Mouse (Mus musculus): Measurements from ENCODE around the gene Itih1.

Gene Itih1

DNA sequence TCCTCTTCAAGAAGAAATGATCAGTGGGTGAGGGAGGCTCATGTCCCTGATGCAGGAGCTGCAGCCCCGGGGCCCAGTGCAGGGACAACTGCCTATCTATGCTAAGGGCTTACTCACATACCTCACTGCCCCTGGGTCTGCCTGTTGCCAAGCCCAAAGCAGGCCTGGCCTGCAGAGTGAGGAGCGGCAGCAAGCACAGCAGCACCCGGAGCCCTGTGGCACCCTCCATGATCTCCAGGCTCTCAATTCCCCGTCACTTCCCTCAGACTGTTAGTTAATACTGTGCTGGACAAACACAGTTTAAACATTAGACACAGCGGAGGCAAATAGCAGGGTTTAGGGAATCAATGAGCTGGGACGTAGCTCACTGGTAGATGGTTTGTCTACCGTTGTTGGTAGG, at the start of gene Itih1:
Itih1 (minus strand) TSS at position 252 of the 400 bp plus-strand sequence.
- no peak for DNase-seq (ENCODE audit: low spot score in 2 of 2)

DNA sequence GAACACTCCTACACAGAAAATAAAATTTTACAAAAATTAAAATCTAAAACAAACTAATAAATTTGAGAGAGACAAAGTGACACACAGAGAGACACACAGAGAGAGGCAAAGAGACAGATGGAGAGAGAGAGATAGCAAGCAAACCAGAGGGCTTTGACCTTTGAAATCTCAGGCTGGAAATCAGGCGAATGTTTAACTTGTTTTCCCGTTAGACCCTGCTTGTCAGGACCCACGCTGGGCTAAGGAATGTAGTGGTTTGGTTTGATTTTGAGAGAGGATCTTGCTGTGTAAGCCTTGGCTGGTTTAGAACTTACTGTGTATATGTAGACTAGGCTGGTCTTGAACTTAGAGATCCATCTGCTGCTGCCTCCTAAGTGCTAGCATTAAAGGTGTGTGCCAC, 33.1 kb upstream of the Itih1 start:
- DNase-seq (ENCODE audit: low spot score in 2 of 2), result no peak

DNA sequence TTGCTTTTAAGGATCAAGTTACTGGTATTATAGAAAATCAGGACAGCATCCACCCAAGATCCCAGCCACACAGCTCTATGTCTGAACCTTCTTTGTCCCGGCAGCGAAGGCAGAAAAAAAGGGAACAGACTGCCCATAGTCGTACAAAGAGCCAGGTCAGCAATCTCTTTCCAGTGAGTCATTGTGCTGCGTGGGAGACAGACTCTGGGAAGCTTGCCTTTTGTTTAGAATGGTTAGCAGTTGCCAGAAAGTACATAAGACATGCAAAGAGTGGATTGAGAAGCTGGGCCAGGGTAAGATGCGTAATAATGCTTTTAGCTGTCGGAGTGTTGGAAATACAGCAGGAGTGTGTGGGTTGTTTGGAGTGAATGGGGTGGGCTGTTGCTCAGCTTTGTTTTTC, 31.1 kb upstream of the Itih1 start:
- no peak for DNase-seq (ENCODE audit: low spot score in 2 of 2)

DNA sequence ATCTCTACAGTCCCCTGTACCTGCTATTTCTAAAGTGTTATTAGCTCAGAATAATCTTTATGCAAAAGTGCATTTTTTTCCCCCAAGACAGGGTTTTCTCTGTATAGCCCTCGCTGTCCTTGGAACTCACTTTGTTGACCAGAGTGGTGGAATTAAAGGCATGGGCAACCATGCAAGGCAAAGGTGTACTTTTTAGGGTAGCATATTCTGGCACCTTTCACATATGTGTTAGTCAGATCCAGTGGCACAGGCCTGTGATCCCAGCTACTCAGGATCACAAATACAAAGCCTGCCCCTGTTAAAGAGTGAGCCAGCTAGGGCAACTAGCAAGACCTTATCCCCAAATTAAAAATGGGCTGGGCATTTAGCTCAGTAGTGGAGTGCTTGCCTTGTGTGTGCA, 17.3 kb upstream of the Itih1 start:
- no peak for DNase-seq (ENCODE audit: low spot score in 2 of 2)

DNA sequence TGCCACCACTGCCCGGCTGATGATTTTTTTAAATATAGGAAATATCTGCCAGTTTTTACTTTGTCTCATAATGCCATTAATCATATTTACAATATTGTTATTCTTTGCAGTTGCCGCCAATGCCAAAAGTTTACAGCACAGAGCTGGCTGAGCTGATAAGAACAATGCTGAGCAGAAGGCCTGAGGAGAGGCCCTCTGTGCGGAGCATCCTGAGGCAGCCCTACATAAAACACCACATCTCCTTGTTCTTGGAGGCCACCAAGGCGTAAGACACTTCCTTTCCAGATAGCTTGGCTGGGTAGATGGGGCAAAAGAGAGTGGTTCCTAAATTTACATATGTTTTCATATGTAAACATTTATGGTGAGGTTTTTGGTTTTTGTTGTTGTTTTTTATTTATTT, 15.9 kb upstream of the Itih1 start:
- no peak for DNase-seq (ENCODE audit: low spot score in 2 of 2)

DNA sequence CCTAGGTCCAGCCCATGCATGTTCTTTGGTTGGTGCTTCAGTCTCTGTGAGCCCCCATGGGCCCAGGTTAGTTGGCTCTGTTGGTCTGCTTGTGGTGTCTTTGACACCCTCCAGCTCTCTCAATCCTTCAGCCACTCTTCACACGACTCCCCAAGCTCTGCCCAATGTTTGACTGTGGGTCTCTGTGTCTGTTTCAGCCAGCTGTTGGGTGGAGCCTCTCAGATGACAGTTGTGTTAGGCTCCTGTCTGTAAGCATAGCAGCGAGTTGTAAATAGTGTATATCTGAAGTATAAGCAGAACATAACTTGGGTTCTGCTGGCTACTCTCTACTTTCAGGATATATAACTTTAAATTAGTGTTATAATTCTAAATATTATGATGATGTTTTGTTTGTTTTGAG, 15.4 kb upstream of the Itih1 start:
- no peak for DNase-seq (ENCODE audit: low spot score in 2 of 2)

DNA sequence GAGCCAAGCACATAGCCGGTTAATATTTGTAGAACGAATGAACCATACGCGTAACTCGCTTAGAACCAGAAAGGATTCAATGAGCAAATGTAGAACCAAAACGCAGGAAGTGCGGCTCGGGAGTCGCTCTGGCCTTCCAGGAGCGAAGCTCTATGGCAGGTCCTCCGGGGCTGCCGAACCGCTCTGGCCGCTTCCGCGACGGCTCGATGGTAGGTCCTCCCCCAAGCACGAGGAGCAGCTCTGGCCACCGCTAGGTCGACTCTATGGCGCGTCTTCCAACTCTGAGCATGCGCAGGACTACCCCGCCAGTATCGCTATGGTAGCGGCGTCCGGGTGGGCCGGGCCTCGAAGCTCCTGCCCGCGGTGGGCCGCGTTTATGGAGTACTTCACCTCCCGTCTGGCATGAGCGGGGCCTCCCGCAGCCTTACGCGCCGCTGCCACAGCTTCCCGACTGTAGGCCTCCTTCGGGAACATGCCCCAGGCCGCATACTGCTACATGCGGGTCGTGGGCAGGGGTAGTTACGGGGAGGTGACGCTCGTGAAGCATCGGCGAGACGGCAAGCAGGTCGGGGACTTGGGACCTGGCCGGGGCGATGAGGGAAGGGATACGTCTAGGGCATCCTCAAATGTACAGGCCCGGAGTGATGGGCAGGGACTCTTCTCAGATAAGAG, 8.2 kb upstream of the Itih1 start, which contains the start of gene Nek4:
Nek4 (plus strand) TSS at position 224 of the 672 bp plus-strand sequence.
- DNase-seq (ENCODE audit: low spot score in 2 of 2), result peak; percentile 95 to 96

DNA sequence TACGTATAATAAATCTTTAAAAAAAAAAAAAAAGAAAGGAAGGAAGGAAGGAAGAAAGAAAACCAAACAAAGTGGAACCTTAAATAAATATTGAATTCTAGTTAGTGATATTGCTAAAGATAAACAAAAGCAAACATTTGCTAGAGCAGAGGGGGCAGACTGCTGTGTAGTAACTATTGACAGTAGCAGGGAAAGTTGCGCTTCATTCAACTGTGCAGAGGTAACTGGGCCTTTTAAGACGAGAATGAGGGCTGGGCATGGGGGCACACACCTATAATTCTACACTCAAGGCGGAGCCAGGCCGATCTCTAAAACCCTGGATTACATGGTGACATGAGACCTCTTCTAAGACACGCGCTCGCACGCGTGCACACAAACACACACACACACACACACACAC, 6.9 kb upstream of the Itih1 start:
- DNase-seq (ENCODE audit: low spot score in 2 of 2), result no peak

DNA sequence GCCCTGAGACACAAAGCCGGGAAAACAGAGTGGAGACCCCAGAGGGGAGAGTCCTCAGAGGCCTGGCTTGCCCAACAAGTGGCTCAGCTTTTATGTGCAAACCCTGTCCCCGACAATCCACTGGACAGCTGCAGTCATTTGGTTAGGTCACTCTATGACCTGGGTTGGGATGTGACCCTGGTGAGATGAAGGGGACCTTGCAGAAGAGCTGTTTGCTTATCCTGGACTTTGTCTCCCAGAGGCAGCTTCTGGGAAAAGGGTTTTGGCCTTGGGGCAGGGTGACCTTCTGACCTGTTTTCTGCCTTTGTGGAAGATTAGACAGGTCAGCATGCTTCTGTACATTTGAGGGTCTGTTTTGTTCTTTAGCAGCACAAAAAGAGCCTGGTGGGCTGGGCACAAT, 1.7 kb upstream of the Itih1 start:
- no peak for DNase-seq (ENCODE audit: low spot score in 2 of 2)

DNA sequence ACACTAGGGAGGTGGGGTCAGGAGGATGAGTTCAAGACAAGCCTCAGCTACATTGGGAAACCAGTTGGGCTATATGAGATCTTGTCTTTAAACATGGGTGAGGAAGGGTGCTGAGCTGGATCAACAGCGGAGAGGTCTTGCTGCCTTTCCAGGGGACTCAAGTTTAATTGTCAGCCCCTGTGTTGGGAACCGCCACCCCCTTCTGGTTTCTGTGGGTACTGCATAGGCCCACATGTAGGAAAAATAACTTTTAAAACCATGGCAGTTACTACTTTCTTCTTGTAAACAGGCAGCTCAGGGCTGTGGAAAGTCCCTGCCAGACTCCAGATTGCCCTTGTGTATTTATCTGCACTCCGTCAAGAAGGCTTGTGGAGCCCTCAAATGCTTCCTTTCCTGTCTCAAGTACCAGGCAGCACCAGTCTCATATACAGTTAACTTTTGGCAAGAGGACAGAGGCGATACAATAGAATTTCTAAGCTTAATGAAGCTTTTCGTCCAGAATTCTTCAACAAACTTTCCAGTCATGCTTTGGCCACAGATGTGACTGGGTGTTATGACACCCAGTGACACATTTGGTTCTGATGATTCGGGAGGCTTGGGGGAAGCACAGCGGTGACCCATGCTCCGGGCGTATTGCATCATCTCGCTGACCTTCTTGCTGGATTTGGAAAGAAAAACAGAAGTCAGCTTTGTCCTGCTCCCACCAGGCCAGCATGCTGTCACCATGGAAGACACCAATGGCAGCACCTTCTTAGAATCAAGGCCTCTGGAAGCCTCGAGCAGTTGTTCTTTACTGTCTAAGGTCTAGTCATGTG, 978 bp upstream of the Itih1 start:
- peak; percentile 37 to 49 for DNase-seq (ENCODE audit: low spot score in 2 of 2)

DNA sequence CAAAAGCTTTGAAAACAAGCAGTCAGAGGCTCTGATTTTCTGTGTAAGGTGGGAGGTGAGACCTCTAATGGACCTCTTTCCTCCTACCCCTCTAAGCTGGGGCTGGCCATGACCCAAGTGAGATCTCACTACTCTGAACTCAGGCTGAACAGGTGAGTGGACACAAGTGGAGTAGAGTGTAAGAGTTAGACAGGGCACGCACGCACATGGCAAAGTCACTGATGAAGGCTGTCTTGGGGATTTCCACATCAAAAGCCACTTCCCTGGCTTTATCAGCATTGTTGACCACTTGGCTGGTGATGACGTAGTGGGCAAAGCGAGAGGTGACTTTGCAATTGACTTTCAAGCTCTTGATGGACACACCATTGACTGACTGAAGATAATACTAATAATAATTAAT, 835 bp downstream of the Itih1 start:
- DNase-seq (ENCODE audit: low spot score in 2 of 2), result no peak

DNA sequence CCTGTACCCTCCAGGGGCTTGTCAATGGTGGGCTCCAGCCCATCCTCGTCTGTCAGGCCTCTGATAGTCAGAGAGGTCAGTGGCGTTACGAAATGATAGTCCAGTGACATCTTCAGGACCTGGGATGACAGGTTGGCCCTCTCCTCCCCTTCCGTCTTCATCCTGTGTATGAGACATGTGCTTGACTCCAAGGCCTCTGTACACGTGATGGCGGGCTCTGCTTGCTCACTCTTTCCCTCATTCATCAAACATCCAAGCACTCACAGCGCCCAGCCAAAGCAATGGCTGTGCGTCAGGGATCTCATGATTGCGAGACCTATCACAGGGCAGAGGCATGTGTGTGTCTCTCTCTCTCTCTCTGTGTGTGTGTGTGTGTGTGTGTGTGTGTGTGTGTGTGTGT, 9.7 kb downstream of the Itih1 start:
- DNase-seq (ENCODE audit: low spot score in 2 of 2), result no peak

DNA sequence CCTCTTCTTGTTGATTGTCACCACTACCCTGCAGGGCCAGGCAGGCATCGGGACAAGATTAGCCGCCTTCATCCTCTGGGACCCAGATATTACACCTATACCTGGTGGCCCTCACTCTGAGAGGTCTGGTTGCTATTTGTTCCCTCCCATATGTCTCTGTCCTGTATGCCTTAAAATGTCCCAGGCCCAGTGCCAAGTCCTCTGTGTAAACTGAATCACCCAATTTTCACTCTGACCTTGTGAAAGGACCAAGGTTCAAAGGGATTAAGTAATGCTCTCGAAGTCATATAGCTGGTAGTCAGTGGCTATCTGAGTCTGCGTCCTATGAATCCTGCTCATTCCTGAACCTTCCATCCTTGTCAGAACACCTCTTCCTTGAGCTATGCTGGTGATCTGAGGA, 12.7 kb downstream of the Itih1 start:
- no peak for DNase-seq (ENCODE audit: low spot score in 2 of 2)

DNA sequence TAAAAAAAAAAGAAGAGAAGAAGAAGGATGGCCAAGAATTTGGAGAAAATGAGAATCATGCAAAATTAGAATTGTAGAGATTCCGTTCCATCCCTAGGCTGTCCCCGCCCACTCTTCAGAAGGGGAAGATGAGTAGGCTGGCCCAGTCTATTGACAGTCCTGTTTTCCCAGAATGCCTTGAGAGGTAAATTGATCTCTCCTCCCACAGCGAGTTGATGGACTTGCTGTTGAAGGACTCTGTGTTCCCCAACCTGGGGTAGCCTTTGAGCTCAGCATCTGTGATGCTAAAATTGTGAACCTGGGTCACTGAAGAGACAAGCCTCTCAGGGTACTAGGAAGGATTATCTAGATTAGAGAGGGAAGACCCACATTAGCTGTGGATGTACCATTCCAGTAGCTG, 17.6 kb downstream of the Itih1 start:
- DNase-seq (ENCODE audit: low spot score in 2 of 2), result no peak

DNA sequence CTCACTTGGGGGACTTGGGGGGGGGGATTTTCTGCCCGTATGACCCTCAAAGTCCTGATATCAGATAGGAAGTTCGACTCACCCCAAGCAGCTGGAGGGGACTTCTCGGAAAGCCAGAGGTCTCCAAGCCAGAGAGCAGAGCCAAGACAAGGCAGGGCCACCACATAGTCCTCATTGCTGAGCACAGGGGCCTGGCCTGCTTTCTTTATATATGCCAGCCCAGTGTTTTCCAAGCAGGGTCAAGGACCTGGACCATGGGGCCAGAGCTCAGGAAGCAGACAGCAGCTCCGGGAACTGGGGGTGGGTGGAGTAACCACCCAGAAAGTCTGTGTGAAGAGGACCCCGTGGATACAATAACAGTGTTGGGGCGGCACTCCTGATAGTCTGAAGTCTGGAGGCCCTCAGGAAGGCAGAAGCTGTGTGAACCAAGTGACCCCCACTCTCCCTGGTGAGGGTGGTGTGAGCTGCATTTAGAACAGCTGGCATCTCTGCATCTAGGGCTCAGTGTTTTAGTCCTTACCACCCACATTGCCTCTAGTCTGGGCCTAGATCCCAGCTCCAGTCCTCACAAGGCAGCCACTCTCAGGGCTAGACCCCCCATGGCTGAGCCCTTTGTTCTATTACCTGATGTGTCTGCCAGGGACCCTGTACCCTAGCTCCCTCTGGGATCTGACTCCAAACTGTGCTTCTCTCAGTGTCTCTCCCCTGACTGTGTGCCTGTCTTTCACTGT, 19.5 kb downstream of the Itih1 start, which contains the start of gene Itih3:
Itih3 (minus strand) TSS at position 386 of the 731 bp plus-strand sequence.
- no peak for DNase-seq (ENCODE audit: low spot score in 2 of 2)

DNA sequence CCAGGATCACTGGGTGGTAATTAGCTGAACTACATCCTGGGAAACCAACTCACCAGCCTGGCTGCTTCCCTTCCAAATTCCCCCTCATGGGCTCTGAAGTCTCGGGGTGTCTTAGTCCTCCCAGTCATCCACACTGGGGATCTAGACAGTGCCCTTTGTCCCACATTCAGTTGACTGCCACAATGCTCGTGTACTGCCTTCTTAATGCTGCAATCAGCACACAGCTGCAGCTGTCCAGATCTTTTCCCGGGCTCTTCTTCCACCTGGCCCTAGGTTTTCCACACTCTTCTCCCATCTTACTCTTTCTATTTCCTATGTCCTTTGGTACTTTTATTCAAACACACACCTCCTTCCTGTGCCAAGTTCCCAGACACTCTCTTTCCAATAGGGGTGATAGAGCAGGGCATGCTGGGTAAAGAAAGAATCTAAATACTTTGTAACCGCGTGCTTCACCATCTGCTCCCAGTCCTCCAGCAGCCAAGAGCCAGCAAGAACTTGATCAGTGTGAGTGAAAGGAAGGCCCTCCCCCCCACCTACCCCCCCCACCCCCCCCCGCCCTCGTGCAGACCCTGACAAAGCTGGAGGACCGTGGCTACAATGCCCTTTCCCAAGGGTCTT, 20.9 kb downstream of the Itih1 start:
- no peak for DNase-seq (ENCODE audit: low spot score in 2 of 2)

DNA sequence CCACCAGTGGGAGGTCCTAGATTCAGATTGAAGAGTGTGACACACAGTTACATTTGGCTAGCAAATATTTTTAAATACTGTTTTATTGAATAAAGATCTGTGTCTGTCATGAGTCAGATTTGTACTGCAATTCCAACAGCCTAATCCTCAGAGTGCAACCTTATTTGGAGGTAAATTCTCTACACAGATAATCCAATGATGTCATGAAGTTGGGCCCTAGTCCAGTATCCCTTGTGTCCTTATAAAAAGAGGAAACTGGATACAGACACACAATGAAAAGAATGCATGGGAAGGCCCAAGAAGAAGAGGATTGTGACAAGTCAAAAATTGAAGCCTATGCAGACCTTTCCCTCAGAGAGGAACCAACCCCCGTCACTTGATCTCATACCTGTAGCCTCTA, 26.6 kb downstream of the Itih1 start:
- no peak for DNase-seq (ENCODE audit: low spot score in 2 of 2)

DNA sequence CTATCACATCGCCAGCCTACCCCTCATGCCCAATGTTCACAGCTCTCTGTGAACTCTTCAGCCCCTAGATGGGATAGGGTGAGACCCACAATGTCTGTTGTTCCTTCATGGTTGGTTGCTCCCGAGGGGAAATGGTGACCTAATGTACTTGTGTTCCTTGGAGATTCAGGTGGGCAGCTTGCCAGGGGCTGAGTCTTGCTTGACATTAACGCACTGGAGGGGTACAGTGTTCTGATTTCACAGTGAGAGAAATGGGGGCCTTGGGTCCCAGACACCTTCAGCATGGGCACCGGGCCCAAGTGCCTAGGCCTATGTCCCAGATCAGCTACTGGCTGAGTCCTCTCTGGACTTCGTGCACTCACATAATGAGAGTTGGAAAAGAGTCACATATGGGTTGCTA, 29.7 kb downstream of the Itih1 start:
- DNase-seq (ENCODE audit: low spot score in 2 of 2), result no peak

DNA sequence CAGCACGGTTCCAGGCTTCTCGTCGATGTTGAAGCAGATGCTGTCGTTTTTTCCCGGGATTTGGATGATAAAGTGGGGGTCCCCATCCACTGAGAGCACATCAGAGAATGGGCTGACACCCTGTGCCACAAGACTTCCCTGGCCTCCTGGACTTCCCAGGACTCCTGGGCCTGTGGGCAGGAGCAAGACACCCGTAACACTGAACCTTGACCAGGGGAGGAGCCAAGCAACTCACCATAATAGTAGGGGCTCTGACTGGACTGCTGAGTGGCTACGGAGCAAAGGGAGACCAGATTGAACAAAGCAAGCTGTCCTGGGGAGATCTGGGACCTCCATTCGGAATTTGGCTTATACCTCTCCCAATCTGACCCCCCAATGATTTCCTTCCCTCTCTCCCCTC, 30.4 kb downstream of the Itih1 start:
- no peak for DNase-seq (ENCODE audit: low spot score in 2 of 2)

DNA sequence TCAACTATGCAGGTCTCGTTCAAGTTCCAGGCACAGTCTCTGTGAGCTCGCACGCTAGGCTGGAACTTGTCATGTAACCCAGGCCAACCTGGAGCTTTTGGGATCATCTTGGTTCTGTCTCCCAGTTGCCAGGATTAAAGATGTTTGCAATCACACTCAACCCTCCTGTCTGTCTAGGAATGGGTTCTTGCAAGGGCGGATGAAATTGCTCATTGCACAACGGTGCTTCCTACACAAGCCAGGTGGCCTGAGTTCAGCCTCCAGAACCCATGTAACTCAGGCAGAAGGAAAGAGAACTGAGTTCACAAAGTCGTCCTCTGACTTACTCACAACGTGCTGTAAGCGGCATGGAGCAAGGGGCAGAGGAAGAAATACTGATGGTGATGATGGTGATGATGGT, 31.9 kb downstream of the Itih1 start:
- no peak for DNase-seq (ENCODE audit: low spot score in 2 of 2)

DNA sequence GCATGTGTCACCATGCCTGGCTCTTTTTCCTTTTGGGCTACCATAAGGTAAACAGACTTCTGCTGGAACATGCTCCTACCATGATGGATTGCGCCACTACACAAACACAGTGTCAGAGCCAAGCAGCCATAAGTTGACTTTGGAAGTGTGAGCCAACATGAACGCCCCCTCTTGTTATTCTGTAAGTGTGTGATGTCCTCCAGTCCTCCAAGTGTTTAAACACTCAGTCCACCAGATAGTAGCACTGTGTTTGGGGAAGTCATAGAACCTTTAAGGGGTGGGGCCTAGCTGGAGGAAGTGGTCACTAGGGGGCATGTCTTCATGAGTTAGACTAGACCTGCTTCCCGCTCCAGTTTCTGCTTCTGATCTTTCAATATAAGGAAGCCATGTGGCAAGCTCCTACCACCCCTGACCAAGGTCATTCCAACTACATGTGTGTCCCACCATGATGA, 35.2 kb downstream of the Itih1 start:
- peak in 1 of 2 experiments; percentile 16 for DNase-seq (ENCODE audit: low spot score in 2 of 2)

DNA sequence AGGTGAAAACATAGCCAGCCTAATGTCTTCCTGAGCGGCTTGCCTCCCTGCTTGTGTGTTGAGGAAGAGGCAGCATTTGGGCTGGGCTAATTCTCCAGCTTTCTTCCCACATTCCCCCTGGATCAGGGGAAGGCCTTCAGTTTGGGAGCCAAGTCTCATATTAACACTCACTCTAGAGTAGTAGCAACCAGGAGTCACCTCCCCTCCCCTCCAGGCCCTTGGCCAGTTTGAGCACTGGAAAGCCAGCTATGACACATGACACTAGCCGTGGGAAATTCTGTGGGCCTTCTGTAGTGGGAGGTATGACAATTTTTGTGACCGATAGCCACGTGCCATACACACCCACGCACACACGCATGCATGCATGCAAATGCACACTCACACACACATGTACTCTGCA, 37.1 kb downstream of the Itih1 start:
- DNase-seq (ENCODE audit: low spot score in 2 of 2), result no peak
